Mouse (Mus musculus) midbrain, postnatal 0 days (tissue): Measurements from ENCODE around the gene Klf5. TPM values are rescaled to one million over a fixed set of nuclear protein-coding genes. Genes with fewer than 3 reads are reported as not detected.
A peak's percentile ranks its signal among the peaks of the same experiment; 100 is the strongest.

Experiments
- ATAC-seq: fragments of 200-750 bp; cut with Nextera tagmentation; 2 replicates; pipeline ENCODE4 v1.8.0; 2017; ENCODE audit warnings: moderate number of reproducible peaks, mild to moderate bottlenecking, moderate TSS enrichment, moderate library complexity; ENCODE audit not compliant: low FRiP score
- DNase-seq: peaks from one replicate; pipeline ENCODE4 v3.0.0-alpha.2; 2015; ENCODE audit warnings: low spot score
- H3K27ac ChIP-seq: fragments of 300-500 bp; sonication (generic); 2 replicates; pipeline ENCODE4 v1.5.1; 2014; ENCODE audit warnings: low read depth, mild to moderate bottlenecking, low read length, mixed read lengths
- H3K27me3 ChIP-seq: fragments of 300-500 bp; sonication (generic); 2 replicates; pipeline ENCODE4 v1.6.1; 2014; ENCODE audit warnings: low read length, control low read depth, mixed read lengths; ENCODE audit not compliant: insufficient read depth
- H3K36me3 ChIP-seq: fragments of 300-500 bp; sonication (generic); 2 replicates; pipeline ENCODE4 v1.6.1; 2014; ENCODE audit warnings: low read length, control low read depth, mixed read lengths; ENCODE audit not compliant: insufficient read depth
- H3K4me1 ChIP-seq: fragments of 300-500 bp; sonication (generic); 2 replicates; pipeline ENCODE4 v1.6.1; 2014; ENCODE audit warnings: mild to moderate bottlenecking, control low read depth, antibody characterized with exemption, low read length, mixed read lengths; ENCODE audit not compliant: insufficient read depth
- H3K4me2 ChIP-seq: fragments of 300-500 bp; sonication (generic); 2 replicates; pipeline ENCODE4 v1.6.1; 2014; ENCODE audit warnings: low read depth, mild to moderate bottlenecking, low read length, mixed read lengths; ENCODE audit not compliant: poor library complexity, severe bottlenecking
- H3K4me3 ChIP-seq: fragments of 300-500 bp; sonication (generic); 2 replicates; pipeline ENCODE4 v1.5.1; 2014; ENCODE audit warnings: low read depth, mild to moderate bottlenecking, low read length, moderate library complexity
- H3K9ac ChIP-seq: fragments of 300-500 bp; sonication (generic); replicated peaks from 2 replicates; pipeline ENCODE4 v1.6.1; 2014; ENCODE audit warnings: mild to moderate bottlenecking, low read length, moderate library complexity, mixed read lengths; ENCODE audit not compliant: poor library complexity, severe bottlenecking
- H3K9me3 ChIP-seq: fragments of 300-500 bp; sonication (generic); 2 replicates; pipeline ENCODE4 v1.6.1; 2016; ENCODE audit warnings: low read length, control low read depth
- CTCF ChIP-seq: IDR thresholded peaks from 2 replicates; pipeline ENCODE4 v1.5.1; 2016; ENCODE audit warnings: antibody characterized with exemption, mild to moderate bottlenecking
- WGBS: fragments of 180-500 bp; shearing (Covaris S2); extraction: QIAGEN DNeasy Blood & Tissue Kit; methylation state at CpG from one replicate; pipeline ENCODE4 v1.1.7; 2014; 5-methylcytosine and 5-hydroxymethylcytosine counted together
- polyA plus RNA-seq: library from polyadenylated mRNA; unstranded; fragments of >200 nt; fragmentation: Nextera tagmentation; extraction: Ambion mirVana; gene quantifications from 2 replicates; pipeline ENCODE4 v1.2.1, GENCODE M21; 2015
- total RNA-seq: library from RNA; depleted of rRNA; stranded (reverse); fragments of >200 nt; gene quantifications from 2 replicates; pipeline ENCODE4 v1.2.3, GENCODE M21; 2014

Gene Klf5
- total and polyA plus RNA-seq, 2 experiments from 2014 or later, result 3.6 to 4.5 TPM

DNA sequence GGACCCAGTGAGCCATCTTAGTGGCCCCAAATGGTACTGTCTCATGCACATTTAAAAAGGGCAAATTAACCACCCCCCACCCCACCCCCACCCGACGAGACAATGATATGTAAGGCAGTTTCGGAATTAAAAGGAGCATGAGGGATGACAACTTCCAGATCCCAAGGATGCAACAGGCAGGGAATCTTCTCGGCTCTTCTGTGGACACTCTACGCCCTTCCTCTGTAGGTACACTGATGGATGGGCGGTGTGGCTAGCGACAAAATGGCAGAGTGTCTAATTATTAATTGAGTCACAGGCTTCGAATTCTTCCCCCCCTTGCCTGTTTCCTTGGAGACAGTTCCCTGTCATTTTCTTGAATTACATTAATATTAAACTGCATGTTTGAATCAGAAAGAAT, 40.5 kb downstream of the Klf5 start:
- Histone ChIP-seq H3K9ac (no peak overlapping the region), H3K4me2 (no peak overlapping the region), H3K4me1 (no peaks in the 10 kb centered on the region), H3K27ac (no peak overlapping the region), H3K27me3 (no peaks in the 10 kb centered on the region), H3K4me3 (no peak overlapping the region), H3K36me3 (no peaks in the 10 kb centered on the region), H3K9me3 (no peaks in the 10 kb centered on the region)
- ATAC-seq (no peak), DNase-seq (no peak)
- 65% methylated on average over 8 of the region's 8 CpGs for WGBS
- no peak for TF ChIP-seq CTCF

DNA sequence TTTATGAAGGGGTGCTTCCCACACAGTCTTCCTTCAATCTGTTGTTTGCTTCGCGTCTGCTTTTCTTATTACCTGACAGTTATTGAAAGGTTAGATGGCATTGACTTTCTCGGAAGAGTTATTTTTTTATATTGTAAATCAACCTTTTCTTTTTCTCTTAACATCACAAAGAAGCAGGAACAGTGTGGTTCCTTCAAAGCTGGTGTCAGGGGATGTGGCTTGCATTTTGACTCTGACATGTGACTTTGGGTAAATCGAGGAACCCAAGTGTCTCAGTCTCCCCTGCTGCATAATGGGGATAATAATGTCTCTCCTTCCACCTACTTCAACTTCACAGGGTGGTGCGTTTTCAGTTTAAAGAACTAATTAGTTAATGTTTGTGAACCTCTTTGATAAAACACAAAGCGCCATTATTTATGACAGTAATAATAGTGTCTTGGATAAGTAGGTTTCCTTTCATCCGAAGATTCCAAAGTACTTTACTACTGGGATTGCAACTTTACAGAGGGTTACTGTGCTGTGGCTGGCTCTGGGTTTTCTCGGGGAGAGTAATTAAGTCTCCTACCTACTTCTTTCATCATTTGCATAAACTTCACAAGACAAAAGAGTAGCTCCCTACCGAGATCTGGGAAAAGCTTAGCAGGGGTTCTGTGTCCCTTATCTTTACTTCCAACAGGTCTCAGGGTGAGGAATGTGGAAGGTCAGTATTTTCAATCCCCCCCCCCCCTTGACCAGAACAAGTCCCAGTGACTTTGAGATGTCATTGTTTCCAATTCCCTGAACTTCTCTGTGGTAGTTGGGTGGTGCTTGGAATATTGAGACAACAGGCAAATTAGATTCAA, 41.4 kb downstream of the Klf5 start:
- 27% methylated on average over 9 of the region's 9 CpGs for WGBS
- H3K9ac ChIP-seq, result no peak overlapping the region
- DNase-seq (no peak), ATAC-seq (no peak)
- H3K4me2 ChIP-seq, result no peak overlapping the region
- no peaks in the 10 kb centered on the region for H3K27me3 ChIP-seq
- H3K36me3 ChIP-seq, result no peaks in the 10 kb centered on the region
- no peaks in the 10 kb centered on the region for H3K4me1 ChIP-seq
- no peak overlapping the region for H3K27ac ChIP-seq
- no peak for TF ChIP-seq CTCF
- H3K9me3 ChIP-seq, result no peaks in the 10 kb centered on the region
- H3K4me3 ChIP-seq, result no peak overlapping the region

DNA sequence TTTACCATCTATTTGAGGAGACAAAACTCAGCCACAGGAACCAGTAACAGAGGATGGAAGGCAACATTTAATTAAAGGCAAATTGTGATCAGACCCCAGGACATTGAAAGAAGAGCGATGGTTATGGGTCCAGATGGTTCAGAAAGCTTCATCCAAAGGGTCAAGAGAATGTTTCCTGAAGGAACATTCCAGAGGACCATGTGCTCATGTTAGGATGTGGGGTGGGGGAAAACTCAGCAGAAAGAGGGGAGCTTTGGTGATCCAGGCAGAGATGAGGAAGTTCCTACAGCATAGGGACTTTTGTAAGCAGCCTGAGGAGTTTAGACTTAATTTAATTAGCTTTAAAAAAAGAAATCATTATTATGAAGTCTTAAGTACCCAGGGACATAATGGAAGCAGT, 42.2 kb downstream of the Klf5 start:
- no peaks in the 10 kb centered on the region for H3K36me3 ChIP-seq
- no peak overlapping the region for H3K4me3 ChIP-seq
- no peak for TF ChIP-seq CTCF
- 82% methylated on average over 1 of the region's 1 CpGs for WGBS
- H3K4me1 ChIP-seq, result no peaks in the 10 kb centered on the region
- no peaks in the 10 kb centered on the region for H3K9me3 ChIP-seq
- ATAC-seq (no peak), DNase-seq (no peak)
- no peak overlapping the region for H3K9ac ChIP-seq
- no peak overlapping the region for H3K27ac ChIP-seq
- H3K4me2 ChIP-seq, result no peak overlapping the region
- H3K27me3 ChIP-seq, result no peaks in the 10 kb centered on the region

DNA sequence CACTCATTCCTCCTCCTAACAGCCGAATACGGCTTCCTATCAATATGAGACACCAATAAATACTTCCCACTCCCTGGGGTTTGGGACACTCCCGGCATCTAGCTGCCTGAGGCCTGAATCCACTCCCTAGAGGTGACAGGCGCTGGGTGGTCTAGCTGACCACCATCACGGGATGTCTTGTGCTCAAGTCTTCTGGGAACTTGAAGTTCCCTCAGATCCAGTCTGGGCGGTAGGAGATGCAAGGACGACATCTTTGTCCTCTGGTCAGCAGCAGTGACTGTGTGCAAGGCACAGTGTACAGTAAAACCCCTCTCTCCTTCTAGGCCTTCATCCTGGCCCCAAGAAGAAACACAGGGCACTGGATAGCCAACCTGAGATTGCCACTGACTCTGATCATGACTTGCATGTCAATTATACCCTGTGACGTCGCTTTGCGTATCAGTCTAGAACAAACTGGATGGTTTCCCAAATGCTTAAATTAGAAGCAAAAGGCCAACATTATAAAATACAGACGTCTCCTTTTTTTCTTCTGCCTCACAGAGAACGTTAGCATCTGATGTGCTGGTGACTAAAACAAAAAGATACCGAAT, 49.8 kb downstream of the Klf5 start:
- DNase-seq, result peak; percentile 17

DNA sequence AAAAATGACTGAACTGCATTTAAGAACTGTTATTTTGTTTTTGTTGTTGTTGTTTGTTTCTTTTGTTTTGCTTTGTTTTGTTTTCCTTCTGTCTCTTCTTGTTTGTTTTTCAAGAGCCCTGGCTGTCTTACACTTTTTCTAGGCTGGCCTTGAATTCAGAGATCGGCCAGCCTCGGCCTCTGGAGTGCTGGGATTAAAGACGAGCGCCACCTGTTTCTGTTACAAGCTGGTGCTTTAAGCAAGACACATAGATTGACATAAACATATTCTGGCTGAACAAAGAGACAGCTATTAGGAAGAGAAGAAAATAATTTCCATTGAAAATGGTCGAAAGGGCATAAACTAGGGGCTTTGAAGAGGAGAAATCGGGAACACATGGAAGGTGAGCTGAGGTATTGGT, 51.1 kb downstream of the Klf5 start:
- no peaks in the 10 kb centered on the region for H3K9me3 ChIP-seq
- H3K9ac ChIP-seq, result no peak overlapping the region
- H3K4me3 ChIP-seq, result no peak overlapping the region
- TF ChIP-seq CTCF, result no peak
- H3K27ac ChIP-seq, result no peak overlapping the region
- no peaks in the 10 kb centered on the region for H3K4me1 ChIP-seq
- no peaks in the 10 kb centered on the region; the same call in 1 of the 2 replicates for H3K36me3 ChIP-seq
- H3K27me3 ChIP-seq, result no peaks in the 10 kb centered on the region
- no peak overlapping the region for H3K4me2 ChIP-seq
- ATAC-seq (no peak), DNase-seq (no peak)
- 70% methylated on average over 6 of the region's 6 CpGs for WGBS

More for the DNA sequence above, 49.8 kb downstream of the Klf5 start:
- Histone ChIP-seq H3K9me3 (no peaks in the 10 kb centered on the region), H3K4me3 (no peak overlapping the region), H3K27ac (no peak overlapping the region), H3K27me3 (no peaks in the 10 kb centered on the region), H3K4me1 (no peaks in the 10 kb centered on the region), H3K9ac (no peak overlapping the region), H3K4me2 (no peak overlapping the region), H3K36me3 (no peaks in the 10 kb centered on the region; the same call in 1 of the 2 replicates)
- ATAC-seq, result no peak
- TF ChIP-seq CTCF, result no peak
- WGBS, result 67% methylated on average over 13 of the region's 13 CpGs

DNA sequence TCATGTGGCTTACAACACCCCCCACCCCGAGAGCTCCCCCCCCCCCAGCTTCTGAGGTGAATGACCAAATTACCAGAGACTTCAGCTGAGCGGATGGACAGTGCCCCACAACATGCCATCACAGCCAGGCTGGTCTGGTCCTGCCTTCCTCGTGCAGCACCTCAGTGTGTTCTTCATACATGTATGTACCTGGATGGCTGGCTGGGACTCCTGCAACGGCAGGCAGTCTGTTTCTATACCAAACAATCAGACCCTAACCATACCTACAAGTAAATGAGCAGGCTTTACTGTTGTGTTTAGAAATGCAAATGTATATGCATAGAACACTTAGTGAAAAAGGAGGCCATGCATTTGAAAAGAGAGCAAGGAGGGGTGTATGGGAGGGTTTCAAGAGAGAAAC, 54.5 kb downstream of the Klf5 start:
- ATAC-seq (no peak), DNase-seq (no peak)
- no peaks in the 10 kb centered on the region for H3K9me3 ChIP-seq
- H3K36me3 ChIP-seq, result no peaks in the 10 kb centered on the region; the same call in 1 of the 2 replicates
- TF ChIP-seq CTCF, result no peak
- H3K27ac ChIP-seq, result no peak overlapping the region
- WGBS, result 56% methylated on average over 4 of the region's 4 CpGs
- no peak overlapping the region for H3K4me3 ChIP-seq
- no peaks in the 10 kb centered on the region for H3K4me1 ChIP-seq
- H3K27me3 ChIP-seq, result no peaks in the 10 kb centered on the region
- no peak overlapping the region for H3K4me2 ChIP-seq
- H3K9ac ChIP-seq, result no peak overlapping the region
